Mouse (Mus musculus): ENCODE measurements around the gene Bbs9. TPM values are rescaled to one million over a fixed set of nuclear protein-coding genes. Genes with fewer than 3 reads are reported as not detected.

The Bbs9 gene
- polyA plus RNA-seq, 1 experiment from 2014 or later, result 15.9 TPM

DNA sequence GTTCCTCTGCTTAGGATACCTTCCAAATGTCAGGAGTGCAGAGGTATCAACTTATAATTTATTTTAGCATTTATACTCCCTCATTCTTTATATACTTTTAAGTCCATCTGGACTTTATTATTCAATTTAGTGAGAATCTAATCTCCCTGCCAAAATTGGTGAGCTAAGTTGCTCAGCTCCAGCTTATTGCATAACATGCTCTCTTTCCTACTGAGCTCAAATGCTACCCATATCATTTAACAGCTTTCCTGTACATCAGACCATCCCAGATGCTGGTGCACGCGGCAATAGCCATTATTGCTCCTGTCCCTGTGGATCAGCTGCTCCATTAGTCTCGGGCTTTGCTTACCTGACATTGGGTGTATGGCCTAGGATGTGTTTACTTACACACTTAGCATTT is 208.3 kb downstream of the Bbs9 start:
- Histone ChIP-seq H3K4me2 (replicated peaks) (no peak overlapping the region), H3K27me3 (no peaks in the 10 kb centered on the region), H3K36me3 (no peaks in the 10 kb centered on the region), H3K9me3 (no peaks in the 10 kb centered on the region), H3K4me1 (peaks cover 5% of the 10 kb centered on the region; the same call in 1 of the 2 replicates), H3K9ac (no peak overlapping the region), H3K4me3 (no peak overlapping the region), H3K27ac (no peak overlapping the region)
- no peak for ATAC-seq (ENCODE audit: low FRiP score, low read depth)
- 32% methylated on average over 3 of the region's 3 CpGs for WGBS

- H3K27ac ChIP-seq, result no peak overlapping the region
- H3K4me2 ChIP-seq (replicated peaks), result no peak overlapping the region
- no peak for ATAC-seq (ENCODE audit: low FRiP score, low read depth)
- peaks cover 5% of the 10 kb centered on the region; the same call in 1 of the 2 replicates for H3K4me1 ChIP-seq
- H3K4me3 ChIP-seq, result no peak overlapping the region
- H3K36me3 ChIP-seq, result no peaks in the 10 kb centered on the region
- H3K9ac ChIP-seq, result no peak overlapping the region
- H3K9me3 ChIP-seq, result no peaks in the 10 kb centered on the region
- H3K27me3 ChIP-seq, result no peaks in the 10 kb centered on the region
- WGBS, result 79% methylated on average over 6 of the region's 6 CpGs
Measured at GRCm38 (mm10) chr9:22686765-22687472, 211.4 kb downstream of the Bbs9 start.

DNA sequence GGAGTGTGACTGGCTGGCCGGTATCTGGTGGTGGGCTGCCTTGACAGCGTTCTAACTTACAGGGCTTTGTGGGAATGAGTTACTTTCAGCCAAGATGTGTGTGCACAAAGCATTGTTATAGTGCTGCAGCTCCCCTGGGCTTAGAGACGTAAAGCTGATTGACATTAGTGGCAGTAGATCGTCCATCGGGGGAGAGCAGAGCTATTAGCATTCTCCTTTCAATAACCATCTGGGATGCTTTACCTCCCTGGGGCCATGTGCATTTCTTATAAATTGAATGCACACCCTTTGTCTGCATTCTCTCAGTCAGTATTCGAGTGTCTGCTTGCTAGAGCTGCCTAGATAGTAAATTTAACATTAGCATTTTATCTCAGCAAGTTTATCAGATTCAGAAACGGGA is 214.7 kb downstream of the Bbs9 start:
- Histone ChIP-seq H3K27me3 (no peaks in the 10 kb centered on the region), H3K4me3 (no peak overlapping the region), H3K4me2 (replicated peaks) (no peak overlapping the region), H3K9me3 (no peaks in the 10 kb centered on the region), H3K9ac (no peak overlapping the region), H3K4me1 (no peaks in the 10 kb centered on the region), H3K36me3 (no peaks in the 10 kb centered on the region), H3K27ac (no peak overlapping the region)
- no peak for ATAC-seq (ENCODE audit: low FRiP score, low read depth)
- 39% methylated on average over 7 of the region's 7 CpGs for WGBS

DNA sequence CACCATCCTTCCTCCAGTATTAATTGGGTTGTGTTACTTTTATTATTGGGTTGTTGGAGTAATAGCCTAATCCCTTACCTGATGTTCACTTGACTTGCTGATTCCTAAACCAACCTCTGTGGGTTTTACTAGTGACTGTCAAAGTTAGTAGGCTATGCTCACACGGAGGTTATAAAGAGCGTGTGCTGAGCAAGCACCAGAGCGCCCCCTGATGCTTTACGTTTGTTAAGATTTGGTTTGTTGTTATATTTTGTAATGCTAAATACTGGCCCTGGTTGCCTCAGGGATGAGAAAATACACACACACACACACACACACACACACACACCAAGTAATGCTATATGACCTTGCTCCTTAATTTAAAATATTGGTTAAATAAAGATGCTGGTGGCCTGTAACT is 219.9 kb downstream of the Bbs9 start:
- WGBS, result 78% methylated on average over 4 of the region's 4 CpGs
- Histone ChIP-seq H3K4me2 (replicated peaks) (no peak overlapping the region), H3K9me3 (peaks cover 4% of the 10 kb centered on the region; the same call in 1 of the 2 replicates), H3K4me3 (no peak overlapping the region), H3K9ac (no peak overlapping the region), H3K27me3 (no peaks in the 10 kb centered on the region), H3K36me3 (no peaks in the 10 kb centered on the region), H3K4me1 (peaks cover 23% of the 10 kb centered on the region), H3K27ac (no peak overlapping the region)
- ATAC-seq (ENCODE audit: low FRiP score, low read depth), result no peak

- Histone ChIP-seq H3K9me3 (peaks cover 5% of the 10 kb centered on the region; the same call in 1 of the 2 replicates), H3K4me3 (no peak overlapping the region), H3K27me3 (no peaks in the 10 kb centered on the region), H3K36me3 (no peaks in the 10 kb centered on the region), H3K4me2 (replicated peaks) (no peak overlapping the region), H3K27ac (no peak overlapping the region), H3K4me1 (peaks cover 23% of the 10 kb centered on the region), H3K9ac (no peak overlapping the region)
- 55% methylated on average over 7 of the region's 7 CpGs for WGBS
- 0 out of 2 replicates have a peak, but pooled peaks have one; percentile 19 for ATAC-seq (ENCODE audit: low FRiP score, low read depth)
Measured at GRCm38 (mm10) chr9:22696809-22697374, 221.4 kb downstream of the Bbs9 start.

- Histone ChIP-seq H3K4me1 (peaks cover 23% of the 10 kb centered on the region), H3K27ac (no peak overlapping the region), H3K9ac (no peak overlapping the region), H3K36me3 (no peaks in the 10 kb centered on the region), H3K4me3 (no peak overlapping the region), H3K9me3 (peaks cover 5% of the 10 kb centered on the region; the same call in 1 of the 2 replicates), H3K4me2 (replicated peaks) (no peak overlapping the region), H3K27me3 (no peaks in the 10 kb centered on the region)
- no peak for ATAC-seq (ENCODE audit: low FRiP score, low read depth)
- WGBS, result 28% methylated on average over 4 of the region's 4 CpGs
Measured at GRCm38 (mm10) chr9:22697811-22698210, 222.3 kb downstream of the Bbs9 start.

- ATAC-seq (ENCODE audit: low FRiP score, low read depth), result no peak
- WGBS, result 26% methylated on average over 1 of the region's 1 CpGs
Measured at GRCm38 (mm10) chr9:22698501-22698900, 223.0 kb downstream of the Bbs9 start.

DNA sequence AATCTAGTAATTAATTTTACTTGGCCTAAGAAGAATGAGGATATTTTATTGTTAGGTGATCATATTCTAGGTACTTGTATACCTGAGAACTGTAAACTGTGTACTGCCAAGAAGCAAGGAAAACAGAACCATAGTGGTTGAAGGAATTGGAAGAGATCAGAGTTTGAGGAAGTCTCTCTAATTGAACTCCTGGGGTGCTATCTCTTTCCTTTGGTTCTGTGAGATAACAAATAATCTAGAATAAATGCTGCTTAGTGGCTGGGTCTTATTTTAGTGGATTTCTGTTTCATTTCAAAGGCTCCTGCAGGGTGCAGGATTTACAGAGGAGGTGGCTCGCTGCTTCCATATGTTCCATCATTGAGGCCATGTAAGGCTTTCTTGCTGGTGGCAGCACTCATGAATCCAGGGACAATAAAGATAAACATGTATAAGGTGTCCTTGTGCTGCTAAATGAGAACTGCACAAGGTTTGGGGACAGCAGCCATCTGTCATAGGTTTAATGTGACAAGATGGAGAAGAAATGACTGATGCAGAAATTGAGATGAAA is 226.6 kb downstream of the Bbs9 start:
- H3K4me3 ChIP-seq, result no peak overlapping the region
- peaks cover 4% of the 10 kb centered on the region for H3K36me3 ChIP-seq
- 76% methylated on average over 1 of the region's 1 CpGs for WGBS
- H3K27me3 ChIP-seq, result no peaks in the 10 kb centered on the region
- no peak overlapping the region for H3K27ac ChIP-seq
- H3K4me2 ChIP-seq (replicated peaks), result no peak overlapping the region
- peaks cover 11% of the 10 kb centered on the region for H3K9me3 ChIP-seq
- no peak for ATAC-seq (ENCODE audit: low FRiP score, low read depth)
- H3K4me1 ChIP-seq, result peaks cover 30% of the 10 kb centered on the region
- H3K9ac ChIP-seq, result no peak overlapping the region

More at GRCm38 (mm10) chr9:22698501-22698900, 223.0 kb downstream of the Bbs9 start:
- Histone ChIP-seq H3K4me3 (no peak overlapping the region), H3K27ac (no peak overlapping the region), H3K4me1 (peaks cover 23% of the 10 kb centered on the region), H3K9me3 (peaks cover 6% of the 10 kb centered on the region), H3K9ac (no peak overlapping the region), H3K27me3 (no peaks in the 10 kb centered on the region), H3K36me3 (peaks cover under 1% of the 10 kb centered on the region), H3K4me2 (replicated peaks) (no peak overlapping the region)

- peaks cover 11% of the 10 kb centered on the region for H3K9me3 ChIP-seq
Measured at GRCm38 (mm10) chr9:22702812-22703367, 227.4 kb downstream of the Bbs9 start.

GRCm38 (mm10) chr9:22703541-22703940 is 228.0 kb downstream of the Bbs9 start:
- Histone ChIP-seq H3K4me3 (no peak overlapping the region), H3K27me3 (no peaks in the 10 kb centered on the region), H3K9ac (no peak overlapping the region), H3K9me3 (peaks cover 11% of the 10 kb centered on the region), H3K27ac (no peak overlapping the region), H3K36me3 (peaks cover 4% of the 10 kb centered on the region), H3K4me1 (peaks cover 22% of the 10 kb centered on the region), H3K4me2 (replicated peaks) (no peak overlapping the region)
- 95% methylated on average over 2 of the region's 2 CpGs for WGBS
- no peak for ATAC-seq (ENCODE audit: low FRiP score, low read depth)

More at GRCm38 (mm10) chr9:22702812-22703367, 227.4 kb downstream of the Bbs9 start:
- H3K27me3 ChIP-seq, result no peaks in the 10 kb centered on the region
- no peak overlapping the region for H3K4me2 ChIP-seq (replicated peaks)
- no peak overlapping the region for H3K4me3 ChIP-seq
- 83% methylated on average over 4 of the region's 4 CpGs for WGBS
- H3K9ac ChIP-seq, result no peak overlapping the region
- no peak for ATAC-seq (ENCODE audit: low FRiP score, low read depth)
- H3K27ac ChIP-seq, result no peak overlapping the region
- peaks cover 4% of the 10 kb centered on the region for H3K36me3 ChIP-seq
- peaks cover 29% of the 10 kb centered on the region for H3K4me1 ChIP-seq

GRCm38 (mm10) chr9:22707166-22707913 is 231.8 kb downstream of the Bbs9 start:
- H3K9ac ChIP-seq, result no peak overlapping the region
- ATAC-seq (ENCODE audit: low FRiP score, low read depth), result no peak
- 12% methylated on average over 11 of the region's 11 CpGs for WGBS
- H3K27ac ChIP-seq, result no peak overlapping the region
- H3K4me3 ChIP-seq, result no peak overlapping the region
- peaks cover 4% of the 10 kb centered on the region for H3K36me3 ChIP-seq
- no peak overlapping the region for H3K4me2 ChIP-seq (replicated peaks)
- H3K9me3 ChIP-seq, result peaks cover 6% of the 10 kb centered on the region
- H3K4me1 ChIP-seq, result peaks cover 34% of the 10 kb centered on the region
- H3K27me3 ChIP-seq, result peaks cover 2% of the 10 kb centered on the region; the same call in 1 of the 2 replicates

Measured in limb, embryonic 13.5 days (tissue).